Mouse (Mus musculus): ENCODE results near the gene Stx1b. TPM values are rescaled to one million over a fixed set of nuclear protein-coding genes. Genes with fewer than 3 reads are reported as not detected.
A peak's percentile ranks its signal among the peaks of the same experiment; 100 is the strongest.
"Not testable (repeated sequence)": the region's sequence is repeated elsewhere in the genome, so short reads cannot be mapped to it uniquely, and the experiment has no call there.

Stx1b gene
- total RNA-seq, 2 experiments from 2014 or later, result 341 to 360 TPM

DNA sequence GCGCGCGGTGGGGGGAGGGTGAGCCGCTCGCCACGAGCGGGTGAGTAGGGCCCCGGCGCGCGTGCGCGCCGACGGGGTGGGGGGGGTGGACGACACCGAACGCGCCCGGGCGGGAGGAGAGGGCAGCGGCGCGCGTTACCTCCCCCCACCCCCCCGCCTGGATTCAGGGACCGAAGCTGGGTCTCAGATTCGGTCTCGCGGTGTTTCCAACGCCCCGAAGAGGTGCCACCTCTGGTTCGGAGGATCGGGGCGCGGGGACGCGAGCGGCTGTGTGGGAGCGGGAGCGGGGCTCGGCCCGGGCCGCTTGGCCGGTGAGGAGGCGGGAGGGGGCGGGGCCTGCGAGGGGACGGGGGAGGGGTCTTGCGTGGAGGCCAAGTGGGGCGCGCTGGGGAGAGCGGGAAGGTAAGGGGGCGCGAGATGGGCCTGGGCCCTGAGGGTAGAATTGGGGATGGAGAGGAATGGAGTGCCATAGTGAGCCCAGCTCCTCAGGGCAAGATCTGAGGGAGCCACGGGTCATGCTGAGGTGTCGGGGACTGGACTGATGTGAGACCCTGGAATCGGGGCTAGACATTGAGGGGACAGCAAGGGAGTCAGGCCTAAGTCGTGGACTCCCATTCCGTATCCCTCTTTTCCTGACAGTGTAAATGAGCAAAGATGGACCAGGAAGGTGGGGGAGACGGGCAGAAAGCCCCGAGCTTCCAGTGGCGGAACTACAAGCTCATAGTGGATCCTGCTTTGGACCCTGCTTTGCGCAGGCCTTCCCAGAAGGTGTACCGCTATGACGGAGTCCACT lies 46.7 kb downstream of the Stx1b start:
- peak in 1 of 2 experiments; percentile 39 for DNase-seq (ENCODE audit: low spot score in 2 of 2)

DNA sequence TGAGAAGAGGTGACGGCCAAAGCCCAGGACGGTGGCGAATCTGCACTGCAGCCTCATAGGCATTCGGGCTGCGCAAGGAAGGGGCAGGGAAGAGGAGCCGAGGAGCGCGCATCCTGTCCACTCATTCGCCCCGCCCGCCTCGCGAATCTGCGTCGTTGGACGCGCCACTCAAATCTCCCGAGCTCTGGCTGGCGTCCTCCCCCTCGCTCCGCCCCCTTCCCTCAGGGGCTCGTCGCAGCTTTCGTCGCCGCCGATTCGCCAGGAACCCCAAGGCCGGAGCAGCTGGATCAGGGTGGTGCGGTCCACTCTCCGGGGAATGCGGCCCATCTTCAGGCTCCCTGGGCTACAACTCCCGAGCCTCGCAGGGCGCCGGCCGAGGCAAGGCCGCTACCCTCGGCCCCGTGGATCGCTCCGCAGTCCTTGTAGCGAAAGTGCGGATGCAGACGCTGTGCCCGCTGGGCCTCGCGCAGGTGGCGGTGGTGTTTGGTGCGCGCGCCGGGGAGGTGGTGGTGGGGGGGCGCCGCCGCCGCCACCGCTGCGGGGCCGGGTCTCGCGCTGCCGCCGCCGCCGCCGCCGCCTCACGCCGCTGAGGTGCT lies 47.4 kb downstream of the Stx1b start:
- peak; percentile 97 to 98 for DNase-seq (ENCODE audit: low spot score in 2 of 2)

DNA sequence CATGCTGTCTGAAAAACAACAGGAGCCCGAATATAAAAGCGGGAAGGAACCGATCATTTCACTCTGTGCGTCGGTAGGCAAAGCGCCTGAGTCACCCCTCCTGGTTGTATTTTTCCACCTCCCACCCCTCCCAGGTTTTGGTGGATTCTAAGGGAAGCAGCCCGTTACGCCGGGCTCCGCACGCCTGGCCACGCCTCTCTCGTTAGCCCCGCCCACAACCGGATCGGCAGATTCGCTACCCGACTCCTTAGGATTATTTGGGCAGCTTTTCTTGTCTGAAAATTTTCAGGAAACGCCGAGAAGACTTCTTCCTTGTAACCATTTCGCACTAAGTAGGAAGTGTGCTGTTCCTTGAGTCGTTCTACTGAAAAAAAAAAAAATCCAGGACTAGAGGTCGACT lies 47.9 kb downstream of the Stx1b start, which contains the start of gene Setd1a:
Setd1a (plus strand) TSS at position 245 of the 400 bp plus-strand sequence.
- peak; percentile 86 to 91 for DNase-seq (ENCODE audit: low spot score in 2 of 2)

DNA sequence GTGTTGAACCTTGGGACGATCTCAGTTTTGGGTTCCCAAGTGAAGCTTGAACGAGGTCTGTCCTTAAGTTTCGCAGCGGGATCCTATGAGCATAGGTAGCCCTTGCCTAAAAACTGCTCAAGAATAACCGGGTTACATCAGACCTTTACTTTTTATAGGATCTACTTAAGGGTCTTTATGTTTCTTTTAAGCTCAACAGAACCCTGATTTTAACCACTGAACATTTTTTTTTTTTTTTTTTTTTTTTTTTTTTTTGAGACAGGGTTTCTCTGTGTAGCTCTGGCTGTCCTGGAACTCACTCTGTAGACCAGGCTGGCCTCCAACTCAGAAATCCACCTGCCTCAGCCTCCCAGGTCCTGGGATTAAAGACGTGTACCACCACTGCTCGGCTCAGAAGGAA lies 48.5 kb downstream of the Stx1b start:
- DNase-seq (ENCODE audit: low spot score in 2 of 2), result not testable (repeated sequence)

DNA sequence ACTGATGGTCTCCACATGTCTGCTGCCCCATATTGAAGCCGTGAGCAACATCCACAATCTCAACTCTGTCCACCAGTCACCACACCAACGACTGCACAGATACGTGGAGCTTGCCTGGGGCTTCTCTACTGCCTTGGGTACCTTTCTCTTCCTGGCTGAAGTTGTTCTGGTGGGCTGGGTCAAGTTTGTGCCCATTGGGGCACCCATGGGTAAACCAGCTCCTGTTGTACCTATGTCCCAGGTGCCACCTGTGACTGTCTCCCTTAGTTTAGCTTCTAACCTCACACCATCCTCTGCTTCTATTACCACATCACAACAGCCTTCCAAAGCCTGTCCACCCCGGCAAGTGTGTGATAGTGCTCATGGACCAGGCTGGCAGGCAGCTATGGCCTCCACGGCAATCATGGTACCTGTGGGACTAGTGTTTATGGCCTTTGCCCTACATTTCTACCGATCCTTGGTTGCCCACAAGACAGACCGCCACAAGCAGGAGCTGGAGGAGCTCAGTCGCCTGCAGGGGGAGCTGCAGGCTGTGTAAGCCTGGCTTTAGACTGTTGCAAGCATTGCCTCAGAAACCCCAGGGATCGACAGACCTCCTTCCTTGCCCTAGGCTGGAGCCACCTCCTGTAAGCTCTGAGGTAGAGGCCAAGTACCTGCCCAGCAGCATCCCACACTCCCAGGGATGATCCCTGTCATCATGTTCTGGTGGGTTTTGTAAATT lies 50.5 kb downstream of the Stx1b start:
- peak; percentile 63 to 71 for DNase-seq (ENCODE audit: low spot score in 2 of 2)

DNA sequence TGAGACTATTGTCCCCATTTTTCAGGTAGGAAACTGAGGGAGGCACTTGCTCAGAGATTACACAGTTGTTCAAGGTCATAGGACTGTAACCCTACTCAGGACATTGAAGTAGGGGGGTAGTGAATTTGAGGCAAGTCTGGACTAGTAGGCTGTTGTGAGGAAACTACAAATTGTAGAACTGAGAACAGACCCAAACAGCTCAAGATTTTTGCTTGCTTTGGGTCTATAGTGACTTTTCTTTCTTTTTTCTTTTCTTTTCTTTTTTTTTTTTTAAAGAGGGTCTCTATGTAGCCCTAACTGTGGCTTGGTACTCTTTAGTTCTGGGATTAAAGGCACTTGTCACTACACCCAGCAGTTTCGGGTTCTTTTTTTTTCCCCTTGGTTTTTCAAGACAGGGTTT lies 51.8 kb downstream of the Stx1b start:
- no peak for DNase-seq (ENCODE audit: low spot score in 2 of 2)

DNA sequence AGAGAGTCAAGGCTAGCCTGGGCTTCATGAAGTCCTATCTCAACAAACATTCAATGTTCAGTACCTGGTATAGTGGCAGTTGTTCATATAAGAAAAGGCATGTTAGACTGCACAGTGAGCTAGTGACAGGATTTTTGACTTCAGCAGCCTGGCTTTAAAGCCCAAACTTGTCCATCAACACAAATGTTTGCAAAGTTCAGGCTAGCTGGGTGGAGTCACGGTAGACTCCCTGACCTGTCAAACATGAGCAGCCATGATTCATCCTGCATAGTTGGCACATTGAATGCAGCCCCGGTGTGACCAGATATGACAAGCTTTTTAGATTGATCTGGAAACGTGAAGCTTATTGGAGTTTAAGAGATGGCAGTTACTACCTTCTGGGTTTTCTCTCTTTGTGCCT lies 52.3 kb downstream of the Stx1b start:
- DNase-seq (ENCODE audit: low spot score in 2 of 2), result no peak

DNA sequence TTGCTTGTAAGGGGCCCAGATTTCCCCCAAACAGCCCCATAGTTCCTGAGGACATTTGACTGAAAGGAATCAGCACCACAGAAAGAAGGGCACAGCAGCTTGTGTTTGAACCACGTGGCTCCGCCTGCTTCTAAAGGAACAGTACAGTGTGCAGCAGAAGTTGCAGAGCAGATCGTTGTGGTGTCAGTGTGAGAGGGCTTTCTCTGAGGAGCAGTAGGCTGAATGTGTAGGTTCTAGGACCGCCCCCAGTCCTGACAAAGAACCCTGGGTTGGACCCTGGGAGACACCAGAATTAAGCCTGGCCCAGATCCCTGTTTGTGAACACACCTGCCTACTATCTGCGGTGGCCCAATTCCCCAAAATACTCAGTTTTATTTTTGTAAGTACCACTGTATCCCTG lies 53.1 kb downstream of the Stx1b start:
- DNase-seq (ENCODE audit: low spot score in 2 of 2), result peak; percentile 48 to 68

DNA sequence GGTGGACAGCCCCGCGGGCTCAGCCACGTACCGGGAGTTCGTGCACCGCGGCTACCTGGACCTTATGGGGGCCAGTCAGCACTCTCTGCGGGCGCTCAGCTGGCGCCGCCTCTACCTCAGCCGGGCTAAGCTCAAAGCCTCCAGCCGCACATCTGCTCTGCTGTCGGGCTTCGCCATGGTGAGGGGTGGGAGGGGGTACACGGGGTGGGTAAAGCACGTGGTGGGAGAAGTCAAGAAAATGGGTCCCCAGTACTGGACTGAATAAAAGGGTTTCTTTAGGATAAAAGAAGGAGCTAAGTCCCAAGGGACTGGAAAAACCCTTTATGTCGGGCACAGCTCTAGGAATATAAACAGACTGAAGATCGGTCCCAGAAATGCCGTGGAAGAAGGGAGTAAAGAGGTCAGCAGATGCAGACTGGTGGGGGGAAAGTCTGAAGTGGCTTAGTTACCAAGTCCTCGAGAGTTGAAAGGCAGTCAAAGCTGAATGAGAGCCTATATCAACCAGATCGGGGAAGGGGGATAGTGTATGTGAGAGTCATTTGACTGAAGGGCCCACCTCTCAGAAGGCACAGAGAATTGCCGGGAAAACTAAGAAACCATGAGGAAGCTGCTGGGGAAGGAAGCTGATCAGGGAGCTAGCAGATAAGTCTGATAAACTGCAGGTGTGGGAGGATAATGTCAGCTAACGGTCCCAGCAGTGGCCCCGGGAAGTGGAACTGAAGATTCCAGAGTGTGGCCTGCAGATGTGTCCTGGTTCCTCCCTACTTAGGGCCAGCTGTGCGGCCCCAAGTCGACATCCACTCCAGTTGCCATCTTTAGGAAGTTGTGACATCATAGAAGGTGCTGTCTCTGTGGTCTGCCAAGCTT lies 54.1 kb downstream of the Stx1b start:
- no peak for DNase-seq (ENCODE audit: low spot score in 2 of 2)

DNA sequence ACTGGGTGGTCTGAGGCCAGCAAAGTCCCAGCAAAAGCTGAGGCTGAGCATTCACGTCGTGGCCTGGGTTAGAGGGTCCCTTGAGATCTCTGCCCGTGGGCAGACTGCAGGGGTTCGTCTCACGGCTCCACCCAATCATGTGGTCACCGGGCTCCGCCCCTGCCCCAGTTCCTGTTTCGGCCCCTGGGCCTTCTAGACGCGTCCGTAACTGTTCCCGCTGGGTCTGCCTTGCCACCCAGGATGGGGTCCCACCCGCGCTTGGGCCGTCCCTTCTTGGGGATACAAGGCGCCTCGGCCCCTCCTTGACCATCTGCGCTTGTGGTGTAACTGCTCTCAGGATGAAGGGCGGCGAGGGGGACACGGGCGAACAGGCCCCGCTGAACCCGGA lies 54.7 kb downstream of the Stx1b start, which contains the start of gene Orai3:
Orai3 (plus strand) TSS at position 165 of the 388 bp plus-strand sequence.
- DNase-seq (ENCODE audit: low spot score in 2 of 2), result peak; percentile 85 to 88

DNA sequence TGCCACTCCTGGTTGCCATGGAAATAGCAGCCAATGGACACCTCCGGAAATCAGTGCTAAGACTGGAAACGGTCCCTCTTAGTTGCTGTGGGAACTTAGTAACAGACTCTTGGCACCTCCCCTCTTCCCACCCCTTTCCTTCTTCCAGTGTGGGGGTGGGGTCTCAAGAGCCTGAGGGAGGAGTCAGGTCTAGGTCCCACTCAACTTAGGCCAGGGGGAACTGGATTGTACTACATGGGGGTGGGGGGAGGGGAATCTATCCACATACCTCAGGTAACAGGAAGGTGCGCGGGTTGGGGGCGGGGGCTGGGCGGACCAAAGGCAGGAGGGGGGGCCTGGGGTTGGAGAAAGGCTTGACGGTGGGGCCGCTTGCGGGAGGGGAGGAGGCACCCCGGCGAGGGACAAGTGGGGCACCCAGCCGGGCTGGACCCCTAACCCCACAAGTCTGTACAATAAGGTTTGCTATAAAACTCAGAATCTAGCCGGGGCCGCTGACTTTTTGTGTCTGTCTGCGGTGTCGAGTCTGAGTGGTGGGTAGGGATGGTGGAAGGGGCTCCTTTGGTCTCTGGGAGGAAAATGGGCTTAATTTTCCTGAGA lies 55.3 kb downstream of the Stx1b start:
- peak; percentile 97 to 99 for DNase-seq (ENCODE audit: low spot score in 2 of 2)

DNA sequence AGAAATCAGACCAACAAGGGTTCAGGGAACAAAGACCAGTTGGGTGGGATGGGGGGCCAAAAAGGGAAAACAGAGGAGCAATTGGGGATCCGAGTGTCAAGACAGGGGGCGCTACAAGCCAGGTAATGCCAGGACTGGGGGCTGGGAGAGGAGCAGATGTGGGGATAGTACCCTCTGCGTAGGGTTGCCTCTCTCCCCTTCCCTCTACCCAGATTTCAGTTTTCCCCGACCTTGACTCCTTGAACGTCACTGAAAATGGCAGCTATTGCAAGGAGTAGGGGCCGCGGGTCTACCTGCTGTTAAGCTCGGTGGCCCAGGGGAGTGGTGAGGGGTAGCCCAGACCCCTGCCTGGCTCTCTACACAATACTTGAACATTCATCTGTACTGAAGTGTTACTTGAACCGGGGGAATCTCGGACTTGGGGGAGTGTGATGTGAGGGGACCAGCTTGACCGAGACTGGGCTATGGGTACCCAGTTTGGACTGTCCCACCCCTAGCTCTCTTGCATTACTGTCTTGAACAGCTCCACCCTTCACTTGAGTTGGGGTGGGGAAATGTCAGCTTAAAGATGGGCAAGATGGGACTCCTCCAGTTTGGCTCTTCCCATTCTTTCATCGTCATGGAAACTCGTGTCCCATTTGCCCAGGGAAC lies 55.9 kb downstream of the Stx1b start:
- no peak for DNase-seq (ENCODE audit: low spot score in 2 of 2)

DNA sequence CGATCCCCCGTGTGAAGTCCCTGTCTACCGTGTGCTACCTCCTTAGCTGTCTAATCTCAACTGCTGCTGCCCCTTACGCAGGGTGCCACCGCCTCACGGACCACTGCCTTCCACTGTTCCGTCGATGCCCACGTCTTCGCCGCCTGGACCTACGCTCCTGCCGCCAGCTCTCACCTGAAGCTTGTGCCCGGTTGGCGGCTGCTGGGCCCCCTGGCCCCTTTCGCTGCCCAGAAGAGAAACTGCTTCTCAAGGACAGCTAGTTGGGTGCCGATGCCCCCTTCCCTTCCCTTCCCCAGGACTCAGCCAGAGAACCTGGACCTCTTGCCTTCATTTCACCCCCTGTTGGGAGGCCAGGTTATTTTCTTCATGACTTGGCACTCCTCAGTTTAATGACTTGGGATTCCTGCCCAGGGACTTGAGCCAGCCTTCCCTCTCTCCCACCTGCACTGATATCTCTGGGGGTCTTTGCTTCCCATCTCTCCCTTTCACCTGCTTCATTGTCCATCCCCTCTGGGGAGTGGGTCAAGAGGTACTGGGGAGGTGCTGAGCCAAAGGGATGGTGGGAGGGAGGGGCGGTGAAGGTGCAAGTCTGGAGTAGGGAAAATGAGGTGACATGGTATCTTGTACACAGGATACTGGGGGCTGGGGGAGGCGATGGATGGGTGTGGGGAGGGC lies 56.5 kb downstream of the Stx1b start:
- DNase-seq (ENCODE audit: low spot score in 2 of 2), result no peak

DNA sequence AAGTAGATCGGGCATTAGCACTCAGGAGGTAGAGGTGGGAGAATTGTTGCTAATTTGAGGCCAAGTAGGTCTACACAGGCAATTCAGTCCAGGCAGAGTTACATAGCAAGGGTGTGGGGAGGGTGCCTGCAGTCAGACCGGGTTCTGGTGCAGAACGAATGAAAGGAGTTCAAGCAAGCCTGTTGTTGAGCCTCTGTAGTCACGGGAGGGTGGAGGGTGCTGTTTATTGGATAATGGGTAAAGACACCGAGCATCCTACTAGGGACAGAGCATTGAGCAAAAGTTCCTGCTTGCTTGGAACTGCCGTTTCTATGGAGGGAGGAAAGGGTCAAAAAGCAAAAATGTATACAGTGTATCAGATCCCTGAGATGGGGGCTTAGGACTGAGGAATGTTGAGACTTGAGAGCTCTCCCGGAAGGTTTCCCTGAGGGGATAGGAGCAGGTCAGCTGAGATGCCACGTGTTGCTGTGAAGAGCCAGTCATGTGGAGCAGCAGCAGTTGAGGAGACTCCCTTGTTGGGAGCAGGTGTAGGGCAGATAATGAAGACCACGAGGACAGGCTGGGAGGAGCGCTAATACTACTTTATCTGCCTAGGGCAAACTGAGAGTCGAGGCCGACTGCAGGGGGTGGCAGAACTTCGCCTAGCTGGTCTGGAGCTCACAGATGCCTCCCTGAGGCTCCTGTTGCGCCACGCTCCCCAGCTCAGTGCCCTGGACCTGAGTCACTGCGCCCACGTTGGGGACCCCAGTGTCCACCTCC lies 57.3 kb downstream of the Stx1b start:
- DNase-seq (ENCODE audit: low spot score in 2 of 2), result no peak

DNA sequence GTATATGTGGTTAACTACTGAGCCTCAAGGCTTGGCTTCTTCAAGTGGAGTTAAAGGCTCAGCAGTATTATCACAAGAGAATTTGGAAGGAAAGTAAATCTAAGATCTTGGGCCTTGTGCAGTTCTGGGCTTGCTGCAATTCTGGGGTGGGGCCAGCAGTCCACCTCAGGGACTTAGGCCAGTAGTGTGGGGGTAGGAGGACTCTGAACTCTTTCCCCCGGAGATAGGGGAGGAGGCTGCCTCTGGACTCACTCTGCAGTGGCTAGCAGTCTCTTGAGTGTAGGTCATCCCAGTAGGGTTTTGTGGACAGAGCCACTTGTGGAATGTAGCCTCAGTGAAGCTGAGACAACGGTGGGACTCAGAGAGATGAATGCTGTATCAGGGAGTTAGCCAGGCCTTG lies 58.6 kb downstream of the Stx1b start:
- DNase-seq (ENCODE audit: low spot score in 2 of 2), result no peak

DNA sequence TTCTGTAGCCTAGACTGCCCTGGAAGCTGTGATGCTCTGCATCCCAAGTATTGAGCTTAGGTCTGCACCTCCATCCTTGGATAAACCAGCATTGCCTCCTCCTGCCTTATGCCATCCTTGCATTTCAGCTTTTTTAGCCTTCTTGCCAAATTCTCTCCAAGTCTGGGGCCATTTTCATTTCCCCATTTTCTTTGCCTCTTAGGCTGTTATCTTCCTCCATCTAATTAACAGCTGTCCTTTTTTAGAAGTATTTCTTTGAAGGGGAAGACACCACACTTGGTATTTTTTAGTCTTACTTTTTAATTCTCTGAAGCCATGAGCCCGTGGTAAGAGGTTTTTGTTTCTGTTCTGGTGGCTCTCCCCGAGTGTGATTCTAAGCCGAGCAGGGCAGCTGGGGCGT lies 60.7 kb downstream of the Stx1b start:
- DNase-seq (ENCODE audit: low spot score in 2 of 2), result no peak

DNA sequence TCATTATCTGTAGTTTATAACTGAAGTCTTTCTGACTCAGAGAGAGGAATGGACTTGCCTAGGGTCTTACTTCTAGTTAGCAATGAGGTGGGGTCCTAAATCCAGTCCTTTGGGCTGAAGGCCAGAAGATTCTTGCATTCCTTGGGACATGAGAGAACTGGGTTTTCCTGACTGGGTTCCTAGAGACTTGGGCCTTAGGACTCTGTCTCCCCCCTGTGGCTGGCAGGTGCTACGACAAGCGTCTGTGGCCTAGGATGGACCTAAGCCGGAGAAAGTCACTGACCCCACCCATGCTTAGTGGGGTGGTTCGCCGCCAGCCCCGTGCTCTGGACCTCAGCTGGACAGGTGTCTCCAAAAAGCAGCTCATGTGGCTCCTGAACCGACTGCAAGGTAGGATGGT lies 63.3 kb downstream of the Stx1b start:
- DNase-seq (ENCODE audit: low spot score in 2 of 2), result peak; percentile 50 to 69

DNA sequence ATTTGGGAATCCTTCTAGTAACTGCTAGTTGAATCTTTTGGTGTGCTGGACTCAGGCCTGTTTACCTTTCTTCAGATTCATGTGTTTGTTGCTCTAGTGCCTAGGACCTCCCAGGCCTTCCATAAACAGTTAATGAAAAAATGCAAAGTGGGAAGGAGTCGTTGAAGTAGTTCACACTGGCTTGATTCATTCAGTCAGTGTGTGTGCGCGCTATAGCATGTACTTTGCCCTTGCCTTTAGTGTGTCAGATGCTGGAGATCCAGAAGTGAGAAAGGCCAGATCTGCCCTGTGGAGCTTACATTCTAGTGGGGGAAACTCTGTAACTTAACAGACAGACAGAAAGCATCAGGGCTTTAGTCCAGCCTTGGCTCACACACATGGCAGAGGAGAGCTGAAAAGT lies 63.9 kb downstream of the Stx1b start:
- DNase-seq (ENCODE audit: low spot score in 2 of 2), result no peak

DNA sequence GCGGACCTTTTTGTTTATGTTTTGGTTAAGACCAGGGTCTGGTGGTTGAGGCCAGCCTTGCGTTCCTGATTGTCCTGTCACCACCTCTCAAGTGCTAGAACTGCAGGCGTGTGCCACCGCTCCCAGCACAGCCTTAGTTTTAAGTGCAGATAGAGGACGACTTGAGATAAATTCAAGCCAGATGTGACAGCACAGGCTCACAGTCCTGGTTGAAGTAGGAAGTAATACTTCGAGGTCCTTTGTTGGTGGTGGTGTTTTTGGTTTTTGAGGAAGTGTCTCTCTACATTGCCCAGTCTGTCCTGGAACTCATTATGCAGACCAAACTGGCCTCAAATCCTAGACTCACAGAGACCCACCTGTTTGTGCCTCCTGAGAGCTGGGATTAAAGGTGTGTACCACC lies 64.6 kb downstream of the Stx1b start:
- DNase-seq (ENCODE audit: low spot score in 2 of 2), result no peak
